Mouse (Mus musculus): ENCODE results near the gene Babam2.

GRCm38 (mm10) chr5:31880457-31880856 is 183.0 kb downstream of the Babam2 start:
- TF ChIP-seq CTCF (IDR thresholded peaks at IDR 0.05; ENCODE audit: low read depth) (no peak), EP300 (IDR thresholded peaks at IDR 0.05; ENCODE audit: low read depth) (no peak)
